9 mouse cellular contexts compared by ENCODE assay signal in genomic region chr7:98051980-98052379, GRCm38 (mm10).
DNase-seq lines count a peak whose midpoint lies in the region; ATAC-seq and TF ChIP-seq lines count a peak whose summit lies in the region.
"Had no signal": no experiment of that assay in that cellular context is flagged by ENCODE, and none has a peak within 500 bp of the region (broad histone marks: within the 10 kb centered on the region; RNA-seq: fewer than 3 reads in every experiment).

No protein-coding gene starts in this region.

- H3K4me2 ChIP-seq in heart, embryonic 11.5 days, result no peak overlapping the region
- no peak overlapping the region for H3K4me2 ChIP-seq in neural tube, embryonic 11.5 days (ENCODE audit: low read depth)

- H3K27ac ChIP-seq in heart, embryonic 11.5 days (ENCODE audit: low read depth, low read length), result no peak overlapping the region
- H3K27ac ChIP-seq in embryonic fibroblast, embryonic 13.5 days (ENCODE audit: insufficient read depth, low read length), result no peak overlapping the region
- H3K27ac ChIP-seq in neural tube, embryonic 11.5 days (ENCODE audit: low read depth, low read length), result no peak overlapping the region

- no peaks in the 10 kb centered on the region for H3K36me3 ChIP-seq in heart, embryonic 11.5 days (ENCODE audit: control insufficient read depth, insufficient read depth, low read length)
- H3K36me3 ChIP-seq in neural tube, embryonic 11.5 days (ENCODE audit: control insufficient read depth, insufficient read depth, low read length), result no peaks in the 10 kb centered on the region

- no peak overlapping the region for H3K9ac ChIP-seq in heart, embryonic 11.5 days (ENCODE audit: low read depth, low read length)
- no peak overlapping the region for H3K9ac ChIP-seq in neural tube, embryonic 11.5 days (ENCODE audit: low read length)

- TF ChIP-seq POLR2A in embryonic fibroblast, embryonic 13.5 days (IDR thresholded peaks at IDR 0.05; ENCODE audit: low read depth, low read length), result no peak

- H3K27me3 ChIP-seq in heart, embryonic 11.5 days (ENCODE audit: control insufficient read depth, insufficient read depth, low read length), result no peaks in the 10 kb centered on the region
- no peaks in the 10 kb centered on the region for H3K27me3 ChIP-seq in neural tube, embryonic 11.5 days (ENCODE audit: control insufficient read depth, insufficient read depth, low read length)
- H3K27me3 ChIP-seq: megakaryocyte, embryonic 14.5 days had no signal

- H3K4me1 ChIP-seq in heart, embryonic 11.5 days (ENCODE audit: control insufficient read depth, insufficient read depth, low read length), result no peaks in the 10 kb centered on the region
- H3K4me1 ChIP-seq in embryonic fibroblast, embryonic 13.5 days (ENCODE audit: control insufficient read depth, insufficient read depth, low read length), result no peaks in the 10 kb centered on the region
- H3K4me1 ChIP-seq in neural tube, embryonic 11.5 days (ENCODE audit: control insufficient read depth, insufficient read depth, low read length), result no peaks in the 10 kb centered on the region

- peak; percentile 20 to 58 for DNase-seq in heart, adult 18-20 months
- DNase-seq in urinary bladder, postnatal 25 days (ENCODE audit: low spot score), result peak; percentile 35
- DNase-seq in urinary bladder, postnatal 4 days (ENCODE audit: low spot score in 2 of 2), result no peak
- DNase-seq in left cerebral cortex, adult 11 months (ENCODE audit: low spot score), result peak; percentile 4
- DNase-seq in neural tube, embryonic 11.5 days (ENCODE audit: low spot score), result peak; percentile 69
- DNase-seq in c-Kit-positive CD71-positive TER-119-positive erythroid progenitor cells, embryonic 14.5 days (ENCODE audit: low spot score), result no peak

- TF ChIP-seq CTCF in embryonic fibroblast, embryonic 13.5 days (IDR thresholded peaks at IDR 0.05; ENCODE audit: borderline replicate concordance, insufficient read depth, low read length), result peak; percentile 75

- H3K9me3 ChIP-seq in heart, embryonic 11.5 days (replicated peaks; ENCODE audit: control insufficient read depth, low read length), result no peaks in the 10 kb centered on the region
- H3K9me3 ChIP-seq in neural tube, embryonic 11.5 days (ENCODE audit: control insufficient read depth, low read length), result no peaks in the 10 kb centered on the region
- H3K9me3 ChIP-seq: megakaryocyte, embryonic 14.5 days had no signal

- no peak for ATAC-seq in heart, embryonic 11.5 days (replicated peaks; ENCODE audit: insufficient number of reproducible peaks, low FRiP score, low TSS enrichment)
- no peak; the same call in 1 of the 2 replicates for ATAC-seq in neural tube, embryonic 11.5 days (ENCODE audit: insufficient read depth, low FRiP score, low TSS enrichment)

- H3K4me3 ChIP-seq in heart, embryonic 11.5 days (ENCODE audit: low read depth, low read length), result no peak overlapping the region
- no peak overlapping the region for H3K4me3 ChIP-seq in embryonic fibroblast, embryonic 13.5 days (ENCODE audit: insufficient read depth, low read length)
- no peak overlapping the region for H3K4me3 ChIP-seq in neural tube, embryonic 11.5 days (ENCODE audit: low read depth, low read length)
- H3K4me3 ChIP-seq: megakaryocyte, embryonic 14.5 days had no signal

- 20% methylated on average over 8 of the region's 8 CpGs for WGBS in heart, embryonic 11.5 days (ENCODE audit: insufficient replicate concordance)
- WGBS in neural tube, embryonic 11.5 days, result 19% methylated on average over 8 of the region's 8 CpGs

Comparison
In these comparisons a context has a peak if more than half of its experiments do, and no peak if none do; other contexts are left out.
1. DNase-seq: peak in heart, adult 18-20 months (2 of 2), urinary bladder, postnatal 25 days (single experiment), left cerebral cortex, adult 11 months (single experiment) and neural tube, embryonic 11.5 days (single experiment); none in urinary bladder, postnatal 4 days (0 of 2) and c-Kit-positive CD71-positive TER-119-positive erythroid progenitor cells, embryonic 14.5 days (single experiment).